ENCODE assay signal across 7 mouse cellular contexts in the genomic region with DNA sequence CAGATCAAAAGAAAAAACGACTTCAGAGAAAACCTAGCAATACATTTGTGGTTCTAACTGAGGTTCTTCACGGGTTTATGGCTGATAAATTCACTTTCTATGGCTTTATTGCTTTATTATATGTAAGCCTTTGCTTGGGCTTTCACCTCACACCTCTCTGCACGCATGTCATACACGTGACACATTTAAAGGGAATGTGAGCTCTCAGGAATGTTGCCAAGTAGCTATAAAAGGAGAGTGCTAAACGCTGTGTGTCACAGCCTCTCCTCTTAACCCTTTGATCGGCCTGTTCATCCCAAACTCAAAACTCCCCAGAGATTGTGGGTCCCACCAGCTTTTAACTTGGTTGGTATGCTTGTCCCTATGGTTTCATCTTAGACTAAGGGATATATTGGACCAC. TPM values are rescaled to one million over a fixed set of nuclear protein-coding genes. Genes with fewer than 3 reads are reported as not detected.
A peak's percentile ranks its signal among the peaks of the same experiment; 100 is the strongest.
DNase-seq lines count a peak whose midpoint lies in the region; ATAC-seq lines count a peak whose summit lies in the region.

No protein-coding gene starts in this region.

- H3K4me3 ChIP-seq in embryonic facial prominence, embryonic 15.5 days (replicated peaks) = 0 out of 2 replicates have a peak overlapping the region, but pooled peaks have one; percentile 79
- H3K4me3 ChIP-seq in midbrain, embryonic 11.5 days (ENCODE audit: low read depth, low read length) = peak overlapping the region; percentile 76; the same call in 1 of the 2 replicates

- no peaks in the 10 kb centered on the region for H3K27me3 ChIP-seq in embryonic facial prominence, embryonic 15.5 days
- no peaks in the 10 kb centered on the region for H3K27me3 ChIP-seq in midbrain, embryonic 11.5 days (ENCODE audit: control insufficient read depth, insufficient read depth, low read length)

- no peaks in the 10 kb centered on the region for H3K9me3 ChIP-seq in embryonic facial prominence, embryonic 15.5 days (replicated peaks)
- H3K9me3 ChIP-seq in midbrain, embryonic 11.5 days (ENCODE audit: control insufficient read depth, low read length) = no peaks in the 10 kb centered on the region

- H3K36me3 ChIP-seq in embryonic facial prominence, embryonic 15.5 days = peaks cover 11% of the 10 kb centered on the region
- peaks cover 3% of the 10 kb centered on the region; the same call in 1 of the 2 replicates for H3K36me3 ChIP-seq in midbrain, embryonic 11.5 days (ENCODE audit: control insufficient read depth, insufficient read depth, low read length)

- H3K27ac ChIP-seq in embryonic facial prominence, embryonic 15.5 days (replicated peaks) = peak overlapping the region; percentile 99; the same call in 1 of the 2 replicates
- no peak overlapping the region for H3K27ac ChIP-seq in midbrain, embryonic 11.5 days (ENCODE audit: low read depth, low read length)

- DNase-seq in 3134 (ENCODE audit: extremely low read depth, insufficient read length, low spot score) (peak; percentile 49), 416B (ENCODE audit: low read depth) (peak; percentile 22)
- peak; percentile 75 for DNase-seq in kidney, adult 9 months
- no peak for DNase-seq in midbrain, embryonic 11.5 days (ENCODE audit: low spot score, missing footprints)
- no peak for DNase-seq in right cerebral cortex, postnatal 4 days
- DNase-seq in thymus, postnatal 10 days (ENCODE audit: low spot score in 2 of 2) = no peak

- no peak overlapping the region for H3K9ac ChIP-seq in embryonic facial prominence, embryonic 15.5 days
- H3K9ac ChIP-seq in midbrain, embryonic 11.5 days (ENCODE audit: low read length) = no peak overlapping the region

- H3K4me2 ChIP-seq in embryonic facial prominence, embryonic 15.5 days (replicated peaks) = peak overlapping the region; percentile 68
- peak overlapping the region; percentile 89; the same call in 1 of the 2 replicates for H3K4me2 ChIP-seq in midbrain, embryonic 11.5 days

- H3K4me1 ChIP-seq in embryonic facial prominence, embryonic 15.5 days = peaks cover 36% of the 10 kb centered on the region
- H3K4me1 ChIP-seq in midbrain, embryonic 11.5 days (ENCODE audit: control insufficient read depth, insufficient read depth, low read length) = peaks cover 20% of the 10 kb centered on the region

- no peak for ATAC-seq in embryonic facial prominence, embryonic 15.5 days (ENCODE audit: insufficient number of reproducible peaks, low FRiP score, low TSS enrichment, low read depth)
- ATAC-seq in midbrain, embryonic 11.5 days (ENCODE audit: low FRiP score) = no peak

- 42% methylated on average over 6 of the region's 6 CpGs for whole genome bisulfite sequencing in embryonic facial prominence, embryonic 15.5 days
- 81% methylated on average over 6 of the region's 6 CpGs for WGBS in midbrain, embryonic 11.5 days

RNA-seq across cellular contexts. Expression of a gene that starts 1.8 kb away (rescaled TPM):
- 20.3 and 23.2 TPM in 2 replicates for polyA plus RNA-seq in embryonic facial prominence, embryonic 15.5 days (2015; fragmentation: Nextera tagmentation; extraction: Ambion mirVana)
- polyA plus RNA-seq in midbrain, embryonic 11.5 days (2014; fragmentation: Nextera tagmentation; extraction: Ambion mirVana) = 37.9 and 38.4 TPM in 2 replicates

RNA-seq across cellular contexts. Expression of a gene that starts 41.6 kb away (rescaled TPM):
- 0.12 TPM in 1 of 2 replicates, not detected in the other for polyA plus RNA-seq in embryonic facial prominence, embryonic 15.5 days (2015; fragmentation: Nextera tagmentation; extraction: Ambion mirVana)
- 0.41 and 0.51 TPM in 2 replicates for polyA plus RNA-seq in midbrain, embryonic 11.5 days (2014; fragmentation: Nextera tagmentation; extraction: Ambion mirVana)

Comparison
In these comparisons a context has a peak if more than half of its experiments do, and no peak if none do; other contexts are left out.
1. DNase-seq: peak in 3134 (single experiment), 416B (single experiment) and kidney, adult 9 months (single experiment); none in midbrain, embryonic 11.5 days (single experiment), right cerebral cortex, postnatal 4 days (single experiment) and thymus, postnatal 10 days (0 of 2).